Mouse (Mus musculus): ENCODE measurements around the gene Sh3gl3. TPM values are rescaled to one million over a fixed set of nuclear protein-coding genes. Genes with fewer than 3 reads are reported as not detected.
"Not testable (repeated sequence)": the region's sequence is repeated elsewhere in the genome, so short reads cannot be mapped to it uniquely, and the experiment has no call there.

Sh3gl3 gene
- polyA plus RNA-seq, 1 experiment = not detected

GRCm38 (mm10) chr7:82256936-82257335 is 83.3 kb downstream of the Sh3gl3 start:
- H3K27ac ChIP-seq (ENCODE audit: insufficient read depth, low read depth, low read length) = no peak overlapping the region
- H3K4me1 ChIP-seq (ENCODE audit: control insufficient read depth, insufficient read depth, low read length) = no peaks in the 10 kb centered on the region
- TF ChIP-seq POLR2A (IDR thresholded peaks at IDR 0.05; ENCODE audit: borderline replicate concordance, low read depth, low read length) (no peak), CTCF (IDR thresholded peaks at IDR 0.05; ENCODE audit: low read depth, low read length) (no peak)
- H3K4me3 ChIP-seq (ENCODE audit: insufficient read depth, low read length) = no peak overlapping the region

GRCm38 (mm10) chr7:82257530-82257929 is 83.9 kb downstream of the Sh3gl3 start:
- Histone ChIP-seq H3K4me3 (ENCODE audit: insufficient read depth, low read length) (no peak overlapping the region), H3K27ac (ENCODE audit: insufficient read depth, low read depth, low read length) (no peak overlapping the region), H3K4me1 (ENCODE audit: control insufficient read depth, insufficient read depth, low read length) (no peaks in the 10 kb centered on the region)
- TF ChIP-seq CTCF (IDR thresholded peaks at IDR 0.05; ENCODE audit: low read depth, low read length) = no peak
- TF ChIP-seq POLR2A (IDR thresholded peaks at IDR 0.05; ENCODE audit: borderline replicate concordance, low read depth, low read length) = no peak

GRCm38 (mm10) chr7:82260210-82260609 is 86.6 kb downstream of the Sh3gl3 start:
- H3K27ac ChIP-seq (ENCODE audit: insufficient read depth, low read depth, low read length) = no peak overlapping the region
- no peaks in the 10 kb centered on the region for H3K4me1 ChIP-seq (ENCODE audit: control insufficient read depth, insufficient read depth, low read length)
- H3K4me3 ChIP-seq (ENCODE audit: insufficient read depth, low read length) = no peak overlapping the region
- TF ChIP-seq CTCF (IDR thresholded peaks at IDR 0.05; ENCODE audit: low read depth, low read length) (no peak), POLR2A (IDR thresholded peaks at IDR 0.05; ENCODE audit: borderline replicate concordance, low read depth, low read length) (no peak)

- no peak overlapping the region for H3K27ac ChIP-seq (ENCODE audit: insufficient read depth, low read depth, low read length)
- H3K4me1 ChIP-seq (ENCODE audit: control insufficient read depth, insufficient read depth, low read length) = no peaks in the 10 kb centered on the region
- TF ChIP-seq POLR2A (IDR thresholded peaks at IDR 0.05; ENCODE audit: borderline replicate concordance, low read depth, low read length) (no peak), CTCF (IDR thresholded peaks at IDR 0.05; ENCODE audit: low read depth, low read length) (peak; percentile 56)
- no peak overlapping the region for H3K4me3 ChIP-seq (ENCODE audit: insufficient read depth, low read length)
Observed at GRCm38 (mm10) chr7:82263141-82263540, 89.5 kb downstream of the Sh3gl3 start.

GRCm38 (mm10) chr7:82264119-82264518 is 90.5 kb downstream of the Sh3gl3 start:
- no peak overlapping the region for H3K27ac ChIP-seq (ENCODE audit: insufficient read depth, low read depth, low read length)
- no peak for TF ChIP-seq CTCF (IDR thresholded peaks at IDR 0.05; ENCODE audit: low read depth, low read length)
- TF ChIP-seq POLR2A (IDR thresholded peaks at IDR 0.05; ENCODE audit: borderline replicate concordance, low read depth, low read length) = no peak
- H3K4me3 ChIP-seq (ENCODE audit: insufficient read depth, low read length) = no peak overlapping the region
- H3K4me1 ChIP-seq (ENCODE audit: control insufficient read depth, insufficient read depth, low read length) = no peaks in the 10 kb centered on the region

- no peak for TF ChIP-seq CTCF (IDR thresholded peaks at IDR 0.05; ENCODE audit: low read depth, low read length)
- no peak for TF ChIP-seq POLR2A (IDR thresholded peaks at IDR 0.05; ENCODE audit: borderline replicate concordance, low read depth, low read length)
- Histone ChIP-seq H3K27ac (ENCODE audit: insufficient read depth, low read depth, low read length) (no peak overlapping the region), H3K4me3 (ENCODE audit: insufficient read depth, low read length) (no peak overlapping the region), H3K4me1 (ENCODE audit: control insufficient read depth, insufficient read depth, low read length) (no peaks in the 10 kb centered on the region)
Observed at GRCm38 (mm10) chr7:82265365-82265764, 91.7 kb downstream of the Sh3gl3 start.

GRCm38 (mm10) chr7:82269948-82270347 is 96.3 kb downstream of the Sh3gl3 start:
- no peak overlapping the region for H3K4me3 ChIP-seq (ENCODE audit: insufficient read depth, low read length)
- H3K4me1 ChIP-seq (ENCODE audit: control insufficient read depth, insufficient read depth, low read length) = no peaks in the 10 kb centered on the region
- no peak overlapping the region for H3K27ac ChIP-seq (ENCODE audit: insufficient read depth, low read depth, low read length)
- TF ChIP-seq POLR2A (IDR thresholded peaks at IDR 0.05; ENCODE audit: borderline replicate concordance, low read depth, low read length) = no peak
- TF ChIP-seq CTCF (IDR thresholded peaks at IDR 0.05; ENCODE audit: low read depth, low read length) = no peak

GRCm38 (mm10) chr7:82271742-82272141 is 98.1 kb downstream of the Sh3gl3 start:
- Histone ChIP-seq H3K4me3 (ENCODE audit: insufficient read depth, low read length) (no peak overlapping the region), H3K27ac (ENCODE audit: insufficient read depth, low read depth, low read length) (no peak overlapping the region), H3K4me1 (ENCODE audit: control insufficient read depth, insufficient read depth, low read length) (no peaks in the 10 kb centered on the region)
- TF ChIP-seq CTCF (IDR thresholded peaks at IDR 0.05; ENCODE audit: low read depth, low read length) (no peak), POLR2A (IDR thresholded peaks at IDR 0.05; ENCODE audit: borderline replicate concordance, low read depth, low read length) (no peak)

- not testable (repeated sequence) for H3K27ac ChIP-seq (ENCODE audit: insufficient read depth, low read depth, low read length); H3K4me3 ChIP-seq (ENCODE audit: insufficient read depth, low read length); H3K4me1 ChIP-seq (ENCODE audit: control insufficient read depth, insufficient read depth, low read length)
Observed at GRCm38 (mm10) chr7:82272875-82273274, 99.2 kb downstream of the Sh3gl3 start.

GRCm38 (mm10) chr7:82274011-82274709 is 100.5 kb downstream of the Sh3gl3 start:
- H3K4me3 ChIP-seq (ENCODE audit: insufficient read depth, low read length) = no peak overlapping the region
- TF ChIP-seq POLR2A (IDR thresholded peaks at IDR 0.05; ENCODE audit: borderline replicate concordance, low read depth, low read length) (no peak), CTCF (IDR thresholded peaks at IDR 0.05; ENCODE audit: low read depth, low read length) (peak; percentile 30; the same call in 1 of the 2 replicates)
- no peaks in the 10 kb centered on the region for H3K4me1 ChIP-seq (ENCODE audit: control insufficient read depth, insufficient read depth, low read length)
- H3K27ac ChIP-seq (ENCODE audit: insufficient read depth, low read depth, low read length) = no peak overlapping the region
